Mouse (Mus musculus) CH12F3 (cell line): ENCODE measurements around the gene Bik.

Experiments
- in situ Hi-C: fragments of 300-500 bp; cut with MboI; formaldehyde crosslinking; loops from 2 replicates; pipeline ENCODE4 v1.14.3; 2020; ENCODE audit warnings: low sequenced_read_pairs

The Bik gene

GRCm38 (mm10) chr15:83512489-83513281, 14.0 kb upstream of the Bik start:
- in situ Hi-C loops = no loop called here

- in situ Hi-C loops = no loop called here
Observed at GRCm38 (mm10) chr15:83515018-83515417, 11.6 kb upstream of the Bik start.

GRCm38 (mm10) chr15:83518215-83519048, 8.2 kb upstream of the Bik start:
- in situ Hi-C loops = no loop called here

- in situ Hi-C loops = no loop called here
Observed at GRCm38 (mm10) chr15:83520861-83521382, 5.7 kb upstream of the Bik start.

- in situ Hi-C loops = no loop called here
Observed at GRCm38 (mm10) chr15:83523196-83523595, 3.5 kb upstream of the Bik start.

- in situ Hi-C loops = no loop called here
Observed at GRCm38 (mm10) chr15:83523638-83524332, 2.9 kb upstream of the Bik start.

GRCm38 (mm10) chr15:83524333-83524729, 2.3 kb upstream of the Bik start:
- in situ Hi-C loops = no loop called here

GRCm38 (mm10) chr15:83527092-83527437, 403 bp downstream of the Bik start:
- in situ Hi-C loops = no loop called here

GRCm38 (mm10) chr15:83527747-83528146, 1.1 kb downstream of the Bik start:
- in situ Hi-C loops = no loop called here

- in situ Hi-C loops = no loop called here
Observed at GRCm38 (mm10) chr15:83528892-83529291, 2.2 kb downstream of the Bik start.

- in situ Hi-C loops = no loop called here
Observed at GRCm38 (mm10) chr15:83529765-83530164, 3.1 kb downstream of the Bik start.

GRCm38 (mm10) chr15:83530233-83530632, 3.6 kb downstream of the Bik start:
- in situ Hi-C loops = no loop called here

- in situ Hi-C loops = no loop called here
Observed at GRCm38 (mm10) chr15:83530688-83531087, 4.0 kb downstream of the Bik start.

GRCm38 (mm10) chr15:83531961-83532469, 5.4 kb downstream of the Bik start:
- in situ Hi-C loops = no loop called here

- in situ Hi-C loops = no loop called here
Observed at GRCm38 (mm10) chr15:83532606-83533005, 5.9 kb downstream of the Bik start.

GRCm38 (mm10) chr15:83534960-83535889, 8.6 kb downstream of the Bik start:
- in situ Hi-C loops = no loop called here

- in situ Hi-C loops = no loop called here
Observed at GRCm38 (mm10) chr15:83535890-83536231, 9.2 kb downstream of the Bik start.

GRCm38 (mm10) chr15:83538855-83539254, 12.2 kb downstream of the Bik start:
- in situ Hi-C loops = no loop called here

GRCm38 (mm10) chr15:83539905-83540304, 13.2 kb downstream of the Bik start:
- in situ Hi-C loops = no loop called here

- in situ Hi-C loops = no loop called here
Observed at GRCm38 (mm10) chr15:83541647-83542287, 15.1 kb downstream of the Bik start.
